ENCODE assay signal across 15 mouse cellular contexts in genomic region chr12:99229973-99230782, GRCm38 (mm10).
DNase-seq lines count a peak whose midpoint lies in the region; ATAC-seq and TF ChIP-seq lines count a peak whose summit lies in the region.
"Had no signal": no experiment of that assay in that cellular context is flagged by ENCODE, and none has a peak within 500 bp of the region (broad histone marks: within the 10 kb centered on the region; RNA-seq: fewer than 3 reads in every experiment).

No protein-coding gene starts in this region.

- peaks cover 3% of the 10 kb centered on the region; the same call in 1 of the 2 replicates for H3K27me3 ChIP-seq in forebrain, embryonic 10.5 days (ENCODE audit: poor library complexity, severe bottlenecking)
- no peaks in the 10 kb centered on the region for H3K27me3 ChIP-seq in hindbrain, embryonic 13.5 days
- no peaks in the 10 kb centered on the region for H3K27me3 ChIP-seq in midbrain, embryonic 16.5 days (ENCODE audit: control insufficient read depth, insufficient read depth, low read depth, low read length)
- H3K27me3 ChIP-seq: embryonic facial prominence, embryonic 13.5 days; intestine, embryonic 15.5 days had no signal

- H3K4me1 ChIP-seq in forebrain, embryonic 10.5 days, result peaks cover 99% of the 10 kb centered on the region
- H3K4me1 ChIP-seq in hindbrain, embryonic 13.5 days (replicated peaks), result peaks cover 94% of the 10 kb centered on the region
- H3K4me1 ChIP-seq in midbrain, embryonic 16.5 days (ENCODE audit: control insufficient read depth, insufficient read depth, low read length), result peaks cover 46% of the 10 kb centered on the region

- peak overlapping the region; percentile 30 for H3K4me3 ChIP-seq in forebrain, embryonic 10.5 days
- H3K4me3 ChIP-seq in hindbrain, embryonic 13.5 days, result no peak overlapping the region
- H3K4me3 ChIP-seq in midbrain, embryonic 16.5 days (ENCODE audit: low read depth, low read length), result no peak overlapping the region
- H3K4me3 ChIP-seq in gastrocnemius, adult 2 months, result no peak overlapping the region
- H3K4me3 ChIP-seq: embryonic facial prominence, embryonic 13.5 days; intestine, embryonic 15.5 days had no signal

- peak; percentile 71; the same call in 1 of the 2 replicates for ATAC-seq in hindbrain, embryonic 13.5 days (ENCODE audit: low FRiP score)
- peak; percentile 30; the same call in 1 of the 2 replicates for ATAC-seq in midbrain, embryonic 16.5 days
- ATAC-seq: intestine, embryonic 15.5 days had no signal

- TF ChIP-seq CTCF in gastrocnemius, adult 2 months (IDR thresholded peaks at IDR 0.05), result no peak

- DNase-seq in embryo, embryonic 10 days (ENCODE audit: low spot score), result peak; percentile 72
- peak; percentile 52 for DNase-seq in forebrain, embryonic 10.5 days (ENCODE audit: extremely low spot score, low spot score)
- no peak for DNase-seq in gastrocnemius, adult 2 months
- no peak for DNase-seq in urinary bladder, postnatal 4 days (ENCODE audit: low spot score in 2 of 2)
- no peak for DNase-seq in cerebellum, adult 9-11 months
- DNase-seq in frontal cortex, postnatal 36 days (ENCODE audit: low spot score in 2 of 2), result no peak
- DNase-seq: adrenal gland, postnatal 14 days; cerebellum, adult 11 months; kidney, postnatal 10 days; layer of hippocampus, postnatal 36 days; lung, adult 2 months had no signal

- H3K27ac ChIP-seq in forebrain, embryonic 10.5 days, result peak overlapping the region; percentile 83
- H3K27ac ChIP-seq in hindbrain, embryonic 13.5 days, result peak overlapping the region; percentile 13
- H3K27ac ChIP-seq in midbrain, embryonic 16.5 days (ENCODE audit: low read length), result no peak overlapping the region
- no peak overlapping the region; the same call in 1 of the 2 replicates for H3K27ac ChIP-seq in gastrocnemius, adult 2 months
- H3K27ac ChIP-seq: embryonic facial prominence, embryonic 13.5 days; intestine, embryonic 15.5 days had no signal

- no peaks in the 10 kb centered on the region for H3K36me3 ChIP-seq in forebrain, embryonic 10.5 days (replicated peaks)
- no peaks in the 10 kb centered on the region for H3K36me3 ChIP-seq in hindbrain, embryonic 13.5 days
- no peaks in the 10 kb centered on the region for H3K36me3 ChIP-seq in midbrain, embryonic 16.5 days (ENCODE audit: control insufficient read depth, insufficient read depth, low read length)
- H3K36me3 ChIP-seq: embryonic facial prominence, embryonic 13.5 days; intestine, embryonic 15.5 days had no signal

- peak overlapping the region; percentile 2 for H3K4me2 ChIP-seq in hindbrain, embryonic 13.5 days
- H3K4me2 ChIP-seq in midbrain, embryonic 16.5 days (ENCODE audit: low read length), result 0 out of 2 replicates have a peak overlapping the region, but pooled peaks have one; percentile 0
- H3K4me2 ChIP-seq: embryonic facial prominence, embryonic 13.5 days; intestine, embryonic 15.5 days had no signal

- intact Hi-C loops in gastrocnemius, adult 2 months (cut with DNase I), result no loop called here

- 27% methylated on average over 17 of the region's 17 CpGs for whole genome bisulfite sequencing in forebrain, embryonic 10.5 days
- WGBS in hindbrain, embryonic 13.5 days, result 15% methylated on average over 17 of the region's 17 CpGs
- 13% methylated on average over 17 of the region's 17 CpGs for WGBS in midbrain, embryonic 16.5 days

- H3K9ac ChIP-seq in hindbrain, embryonic 13.5 days, result no peak overlapping the region
- no peak overlapping the region for H3K9ac ChIP-seq in midbrain, embryonic 16.5 days (ENCODE audit: low read depth, low read length)
- H3K9ac ChIP-seq: embryonic facial prominence, embryonic 13.5 days; intestine, embryonic 15.5 days had no signal

- H3K9me3 ChIP-seq in forebrain, embryonic 10.5 days, result no peaks in the 10 kb centered on the region
- no peaks in the 10 kb centered on the region for H3K9me3 ChIP-seq in hindbrain, embryonic 13.5 days
- no peaks in the 10 kb centered on the region for H3K9me3 ChIP-seq in midbrain, embryonic 16.5 days (replicated peaks; ENCODE audit: control insufficient read depth, low read length, poor library complexity, severe bottlenecking)
- H3K9me3 ChIP-seq: embryonic facial prominence, embryonic 13.5 days; intestine, embryonic 15.5 days had no signal

Comparison
In these comparisons a context has a peak if more than half of its experiments do, and no peak if none do; other contexts are left out.
1. DNase-seq: peak in embryo, embryonic 10 days (single experiment) and forebrain, embryonic 10.5 days (single experiment); none in gastrocnemius, adult 2 months (single experiment), urinary bladder, postnatal 4 days (0 of 2), cerebellum, adult 9-11 months (single experiment) and frontal cortex, postnatal 36 days (0 of 2).
2. H3K27ac ChIP-seq: peak in forebrain, embryonic 10.5 days (single experiment) and hindbrain, embryonic 13.5 days (single experiment); none in midbrain, embryonic 16.5 days (single experiment) and gastrocnemius, adult 2 months (single experiment).